Mouse (Mus musculus): Measurements from ENCODE around the gene Rab3a. TPM values are rescaled to one million over a fixed set of nuclear protein-coding genes. Genes with fewer than 3 reads are reported as not detected.
A peak's percentile ranks its signal among the peaks of the same experiment; 100 is the strongest.

Gene Rab3a
- polyA plus RNA-seq, 1 experiment from 2014 or later, result 21.0 TPM

GRCm38 (mm10) chr8:70794215-70794614 is 39.7 kb downstream of the Rab3a start:
- Histone ChIP-seq H3K27ac (no peak overlapping the region), H3K36me3 (no peaks in the 10 kb centered on the region), H3K9me3 (replicated peaks) (no peaks in the 10 kb centered on the region), H3K4me1 (replicated peaks) (peaks cover 39% of the 10 kb centered on the region), H3K9ac (no peak overlapping the region), H3K27me3 (peaks cover 41% of the 10 kb centered on the region), H3K4me2 (no peak overlapping the region), H3K4me3 (no peak overlapping the region)
- 70% methylated on average over 2 of the region's 2 CpGs for WGBS
- ATAC-seq (replicated peaks; ENCODE audit: insufficient number of reproducible peaks, insufficient read depth, low FRiP score, low read depth), result no peak

DNA sequence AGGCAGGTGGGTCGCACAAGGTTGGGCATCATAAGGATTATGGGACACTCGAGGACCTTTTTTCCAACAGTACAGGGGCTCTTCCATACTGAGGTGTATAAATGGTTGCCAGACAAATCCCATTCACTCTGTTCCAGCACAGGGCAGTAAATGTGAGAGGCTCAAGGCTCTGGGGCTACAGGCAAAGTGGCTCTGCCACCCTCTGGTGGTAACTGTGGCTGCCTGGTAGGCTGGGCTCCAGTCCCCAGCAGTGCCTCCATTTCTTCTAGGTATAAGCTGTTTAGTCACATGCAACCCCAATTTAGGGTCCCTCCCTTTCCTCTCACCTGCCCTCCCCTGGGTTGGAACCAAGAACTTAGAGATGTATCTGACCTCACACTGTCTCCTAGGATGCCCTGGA is 40.9 kb downstream of the Rab3a start:
- Histone ChIP-seq H3K9me3 (replicated peaks) (no peaks in the 10 kb centered on the region), H3K9ac (no peak overlapping the region), H3K36me3 (no peaks in the 10 kb centered on the region), H3K4me1 (replicated peaks) (peaks cover 39% of the 10 kb centered on the region), H3K27me3 (peaks cover 52% of the 10 kb centered on the region), H3K4me2 (no peak overlapping the region), H3K4me3 (no peak overlapping the region), H3K27ac (no peak overlapping the region)
- WGBS, result 81% methylated on average over 2 of the region's 2 CpGs
- ATAC-seq (replicated peaks; ENCODE audit: insufficient number of reproducible peaks, insufficient read depth, low FRiP score, low read depth), result no peak

GRCm38 (mm10) chr8:70796403-70797080 is 42.1 kb downstream of the Rab3a start:
- ATAC-seq (replicated peaks; ENCODE audit: insufficient number of reproducible peaks, insufficient read depth, low FRiP score, low read depth), result no peak
- no peak overlapping the region for H3K27ac ChIP-seq

DNA sequence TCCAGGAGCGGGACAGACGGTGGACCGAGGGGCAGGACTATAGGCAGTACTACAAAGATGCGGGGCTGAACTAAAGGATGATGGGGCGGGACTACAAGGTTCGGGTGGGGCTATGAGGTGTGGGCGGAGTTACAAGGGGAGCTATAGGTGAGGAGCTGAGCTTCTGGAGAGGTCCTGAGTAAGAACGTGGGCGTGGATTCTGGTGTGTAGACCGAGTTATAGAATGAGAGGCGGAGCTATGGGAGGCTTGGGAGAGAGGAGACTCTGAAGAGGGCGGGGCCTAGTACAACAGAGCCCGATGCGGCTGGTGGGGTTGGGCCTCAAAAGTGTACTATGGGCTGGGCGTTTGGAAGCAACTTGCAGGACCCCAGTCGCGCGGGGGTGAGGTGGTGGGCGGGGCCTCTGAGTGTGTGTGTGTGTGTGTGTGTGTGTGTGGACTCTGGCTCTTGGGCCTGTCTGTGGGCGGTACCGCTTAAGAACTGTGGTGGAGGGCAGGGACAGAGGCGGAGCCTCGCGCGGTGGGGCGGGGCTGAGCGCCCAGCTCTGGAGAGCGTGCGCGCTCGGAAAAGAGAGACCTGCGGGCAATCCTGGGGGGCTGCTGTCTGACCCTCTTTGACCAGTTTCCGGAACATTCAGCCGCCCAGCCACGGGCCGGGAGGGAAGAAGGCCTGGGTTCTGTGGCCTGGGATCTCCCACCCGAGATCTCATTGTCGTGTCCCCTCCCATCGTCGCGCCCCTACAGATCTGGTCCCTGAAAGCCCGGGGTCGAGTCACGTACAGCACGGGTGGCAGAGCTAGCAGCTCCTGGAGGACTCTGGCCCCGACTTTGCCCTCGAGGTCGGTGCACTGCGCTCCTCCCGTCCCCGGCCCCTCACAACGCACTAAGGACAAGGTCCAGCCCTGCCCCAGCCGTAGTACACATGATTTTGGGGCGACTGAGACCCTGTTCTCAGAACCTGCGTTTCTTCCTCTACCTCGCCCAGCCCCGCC is 42.9 kb downstream of the Rab3a start:
- peaks cover 23% of the 10 kb centered on the region for H3K4me1 ChIP-seq (replicated peaks)
- H3K27me3 ChIP-seq, result peaks cover 69% of the 10 kb centered on the region
- peak overlapping the region; percentile 91 for H3K4me2 ChIP-seq
- H3K27ac ChIP-seq, result 0 out of 2 replicates have a peak overlapping the region, but pooled peaks have one; percentile 14
- H3K36me3 ChIP-seq, result no peaks in the 10 kb centered on the region
- H3K4me3 ChIP-seq, result peak overlapping the region; percentile 60
- under 1% methylated on average over 57 of the region's 57 CpGs for WGBS
- H3K9me3 ChIP-seq (replicated peaks), result no peaks in the 10 kb centered on the region
- peak; percentile 84 for ATAC-seq (replicated peaks; ENCODE audit: insufficient number of reproducible peaks, insufficient read depth, low FRiP score, low read depth)
- peak overlapping the region; percentile 51 for H3K9ac ChIP-seq

More at GRCm38 (mm10) chr8:70796403-70797080, 42.1 kb downstream of the Rab3a start:
- peaks cover 61% of the 10 kb centered on the region for H3K27me3 ChIP-seq
- H3K4me2 ChIP-seq, result peak overlapping the region; percentile 91
- H3K4me1 ChIP-seq (replicated peaks), result peaks cover 27% of the 10 kb centered on the region
- H3K9ac ChIP-seq, result peak overlapping the region; percentile 57
- no peaks in the 10 kb centered on the region for H3K9me3 ChIP-seq (replicated peaks)
- peak overlapping the region; percentile 60 for H3K4me3 ChIP-seq
- WGBS, result 4% methylated on average over 54 of the region's 54 CpGs
- no peaks in the 10 kb centered on the region for H3K36me3 ChIP-seq

- Histone ChIP-seq H3K9ac (peak overlapping the region; percentile 51; the same call in 1 of the 2 replicates), H3K4me2 (peak overlapping the region; percentile 91), H3K9me3 (replicated peaks) (no peaks in the 10 kb centered on the region), H3K4me1 (replicated peaks) (peaks cover 16% of the 10 kb centered on the region), H3K36me3 (no peaks in the 10 kb centered on the region), H3K4me3 (peak overlapping the region; percentile 60), H3K27ac (no peak overlapping the region), H3K27me3 (peaks cover 71% of the 10 kb centered on the region)
- ATAC-seq (replicated peaks; ENCODE audit: insufficient number of reproducible peaks, insufficient read depth, low FRiP score, low read depth), result no peak
- 19% methylated on average over 15 of the region's 15 CpGs for WGBS
These were observed 43.8 kb downstream of the Rab3a start for GRCm38 (mm10) chr8:70798281-70798680.

- Histone ChIP-seq H3K27me3 (peaks cover 76% of the 10 kb centered on the region), H3K4me1 (replicated peaks) (peaks cover 30% of the 10 kb centered on the region), H3K4me3 (no peak overlapping the region), H3K9ac (no peak overlapping the region), H3K4me2 (no peak overlapping the region), H3K27ac (no peak overlapping the region), H3K36me3 (no peaks in the 10 kb centered on the region), H3K9me3 (replicated peaks) (no peaks in the 10 kb centered on the region)
- 54% methylated on average over 10 of the region's 10 CpGs for WGBS
- ATAC-seq (replicated peaks; ENCODE audit: insufficient number of reproducible peaks, insufficient read depth, low FRiP score, low read depth), result no peak
These were observed 46.2 kb downstream of the Rab3a start for GRCm38 (mm10) chr8:70800648-70801047.

GRCm38 (mm10) chr8:70801156-70801555 is 46.7 kb downstream of the Rab3a start:
- H3K27ac ChIP-seq, result no peak overlapping the region
- H3K27me3 ChIP-seq, result peaks cover 75% of the 10 kb centered on the region
- no peaks in the 10 kb centered on the region for H3K36me3 ChIP-seq
- 18% methylated on average over 15 of the region's 15 CpGs for WGBS
- no peak overlapping the region for H3K9ac ChIP-seq
- H3K4me1 ChIP-seq (replicated peaks), result peaks cover 30% of the 10 kb centered on the region
- no peaks in the 10 kb centered on the region for H3K9me3 ChIP-seq (replicated peaks)
- no peak overlapping the region for H3K4me2 ChIP-seq
- no peak for ATAC-seq (replicated peaks; ENCODE audit: insufficient number of reproducible peaks, insufficient read depth, low FRiP score, low read depth)
- no peak overlapping the region for H3K4me3 ChIP-seq

DNA sequence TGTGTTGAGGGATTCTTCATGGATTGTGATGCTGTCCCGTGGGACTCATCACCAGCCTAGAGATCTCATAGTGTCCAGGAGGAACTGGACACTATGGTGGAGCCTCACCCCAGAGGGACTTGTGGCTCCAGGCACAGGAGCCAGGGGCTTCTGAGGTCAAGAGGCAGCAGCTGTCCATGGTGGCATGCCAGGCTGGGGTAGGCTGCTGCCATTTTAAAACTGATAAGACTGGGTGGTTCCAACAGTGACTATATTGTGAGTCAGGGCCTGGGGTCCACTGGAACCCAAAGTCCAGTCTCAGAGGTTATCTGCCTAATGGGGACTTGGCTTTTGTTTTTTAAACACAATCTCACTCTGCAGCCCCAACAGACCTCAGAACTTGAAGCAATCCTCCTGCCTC is 47.4 kb downstream of the Rab3a start:
- peaks cover 69% of the 10 kb centered on the region for H3K27me3 ChIP-seq
- WGBS, result 67% methylated on average over 1 of the region's 1 CpGs

GRCm38 (mm10) chr8:70802786-70803510 is 48.5 kb downstream of the Rab3a start:
- no peak for ATAC-seq (replicated peaks; ENCODE audit: insufficient number of reproducible peaks, insufficient read depth, low FRiP score, low read depth)
- Histone ChIP-seq H3K27ac (no peak overlapping the region), H3K4me2 (peak overlapping the region; percentile 98; the same call in 1 of the 2 replicates), H3K4me1 (replicated peaks) (peaks cover 18% of the 10 kb centered on the region), H3K9ac (no peak overlapping the region), H3K4me3 (no peak overlapping the region), H3K9me3 (replicated peaks) (no peaks in the 10 kb centered on the region), H3K36me3 (no peaks in the 10 kb centered on the region), H3K27me3 (peaks cover 64% of the 10 kb centered on the region)
- WGBS, result 60% methylated on average over 11 of the region's 11 CpGs

More for the DNA sequence above, 47.4 kb downstream of the Rab3a start:
- H3K36me3 ChIP-seq, result no peaks in the 10 kb centered on the region
- peaks cover 25% of the 10 kb centered on the region for H3K4me1 ChIP-seq (replicated peaks)
- H3K4me3 ChIP-seq, result no peak overlapping the region
- no peak overlapping the region for H3K4me2 ChIP-seq
- no peak for ATAC-seq (replicated peaks; ENCODE audit: insufficient number of reproducible peaks, insufficient read depth, low FRiP score, low read depth)
- H3K9ac ChIP-seq, result no peak overlapping the region
- H3K9me3 ChIP-seq (replicated peaks), result no peaks in the 10 kb centered on the region
- H3K27ac ChIP-seq, result no peak overlapping the region

GRCm38 (mm10) chr8:70803761-70804480 is 49.4 kb downstream of the Rab3a start:
- peak overlapping the region; percentile 35; the same call in 1 of the 2 replicates for H3K27ac ChIP-seq
- 0 out of 2 replicates have a peak, but pooled peaks have one; percentile 23 for ATAC-seq (replicated peaks; ENCODE audit: insufficient number of reproducible peaks, insufficient read depth, low FRiP score, low read depth)
- H3K4me1 ChIP-seq (replicated peaks), result peaks cover 14% of the 10 kb centered on the region
- H3K4me2 ChIP-seq, result peak overlapping the region; percentile 98
- peak overlapping the region; percentile 63 for H3K4me3 ChIP-seq
- H3K9me3 ChIP-seq (replicated peaks), result no peaks in the 10 kb centered on the region
- 2% methylated on average over 46 of the region's 47 CpGs for WGBS
- peak overlapping the region; percentile 43 for H3K9ac ChIP-seq
- no peaks in the 10 kb centered on the region for H3K36me3 ChIP-seq
- peaks cover 59% of the 10 kb centered on the region for H3K27me3 ChIP-seq

All from heart, embryonic 15.5 days (tissue).